ENCODE assay signal across 26 mouse cellular contexts in genomic region chr19:45248691-45249090, GRCm38 (mm10). TPM values are rescaled to one million over a fixed set of nuclear protein-coding genes. Genes with fewer than 3 reads are reported as not detected.
DNase-seq lines count a peak whose midpoint lies in the region; ATAC-seq and TF ChIP-seq lines count a peak whose summit lies in the region.
"Had no signal": no experiment of that assay in that cellular context is flagged by ENCODE, and none has a peak within 500 bp of the region (broad histone marks: within the 10 kb centered on the region; RNA-seq: fewer than 3 reads in every experiment).

No protein-coding gene starts in this region.

- H3K4me1 ChIP-seq in hindbrain, postnatal 0 days (ENCODE audit: insufficient read depth, low read length): no peaks in the 10 kb centered on the region; the same call in 1 of the 2 replicates
- no peaks in the 10 kb centered on the region for H3K4me1 ChIP-seq in hindbrain, embryonic 14.5 days (replicated peaks; ENCODE audit: control insufficient read depth, insufficient read depth, low read length)
- H3K4me1 ChIP-seq in intestine, postnatal 0 days (replicated peaks; ENCODE audit: control insufficient read depth, insufficient read depth, low read length): no peaks in the 10 kb centered on the region
- H3K4me1 ChIP-seq: stomach, embryonic 15.5 days had no signal

- ATAC-seq in hindbrain, postnatal 0 days: 0 out of 2 replicates have a peak, but pooled peaks have one; percentile 35
- ATAC-seq in hindbrain, embryonic 14.5 days (ENCODE audit: low FRiP score): no peak
- no peak for ATAC-seq in intestine, postnatal 0 days
- ATAC-seq: activated CD4-positive, CD25-positive, alpha-beta regulatory T cell, adult 4 months; intestine, embryonic 16.5 days had no signal

- H3K27ac ChIP-seq in hindbrain, postnatal 0 days: no peak overlapping the region
- H3K27ac ChIP-seq in hindbrain, embryonic 14.5 days: no peak overlapping the region
- H3K27ac ChIP-seq in intestine, postnatal 0 days (ENCODE audit: low read depth, low read length): no peak overlapping the region
- H3K27ac ChIP-seq: embryonic facial prominence, embryonic 13.5 days; heart, embryonic 15.5 days; macrophage; midbrain, embryonic 12.5 days; stomach, embryonic 15.5 days had no signal

- 57% methylated on average over 19 of the region's 19 CpGs for WGBS in hindbrain, postnatal 0 days
- WGBS in hindbrain, embryonic 14.5 days: 68% methylated on average over 19 of the region's 19 CpGs
- 77% methylated on average over 19 of the region's 19 CpGs for WGBS in intestine, postnatal 0 days

- H3K27me3 ChIP-seq in hindbrain, postnatal 0 days (ENCODE audit: insufficient read depth, low read length): peaks cover 21% of the 10 kb centered on the region
- H3K27me3 ChIP-seq in hindbrain, embryonic 14.5 days (ENCODE audit: control insufficient read depth, insufficient read depth, low read length): peaks cover 50% of the 10 kb centered on the region
- peaks cover 43% of the 10 kb centered on the region for H3K27me3 ChIP-seq in intestine, postnatal 0 days (replicated peaks; ENCODE audit: control insufficient read depth, insufficient read depth, low read length)

- no peaks in the 10 kb centered on the region for H3K36me3 ChIP-seq in hindbrain, postnatal 0 days (ENCODE audit: insufficient read depth, low read length)
- no peaks in the 10 kb centered on the region for H3K36me3 ChIP-seq in hindbrain, embryonic 14.5 days (replicated peaks; ENCODE audit: control insufficient read depth, insufficient read depth)
- no peaks in the 10 kb centered on the region for H3K36me3 ChIP-seq in intestine, postnatal 0 days (ENCODE audit: control insufficient read depth, insufficient read depth)
- H3K36me3 ChIP-seq: embryonic facial prominence, embryonic 13.5 days; heart, embryonic 15.5 days; midbrain, embryonic 12.5 days; stomach, embryonic 15.5 days had no signal

- no peak overlapping the region for H3K9ac ChIP-seq in hindbrain, postnatal 0 days (replicated peaks; ENCODE audit: low read length)
- H3K9ac ChIP-seq in hindbrain, embryonic 14.5 days: no peak overlapping the region
- no peak overlapping the region for H3K9ac ChIP-seq in intestine, postnatal 0 days (ENCODE audit: low read depth, low read length)
- H3K9ac ChIP-seq: embryonic facial prominence, embryonic 13.5 days; heart, embryonic 15.5 days; lung, embryonic 14.5 days; midbrain, embryonic 12.5 days; stomach, embryonic 15.5 days had no signal

- no peaks in the 10 kb centered on the region for H3K9me3 ChIP-seq in hindbrain, postnatal 0 days (ENCODE audit: low read length)
- no peaks in the 10 kb centered on the region for H3K9me3 ChIP-seq in hindbrain, embryonic 14.5 days (ENCODE audit: control insufficient read depth, low read length)
- no peaks in the 10 kb centered on the region for H3K9me3 ChIP-seq in intestine, postnatal 0 days (ENCODE audit: control insufficient read depth)
- H3K9me3 ChIP-seq: embryonic facial prominence, embryonic 13.5 days; heart, embryonic 15.5 days; midbrain, embryonic 12.5 days; stomach, embryonic 15.5 days had no signal

- DNase-seq in cerebellum, adult 8-10 months: peak; percentile 23
- no peak for DNase-seq in cerebellum, adult 11 months
- DNase-seq in hindbrain, postnatal 0 days (ENCODE audit: low spot score): peak; percentile 52
- DNase-seq in hindbrain, embryonic 14.5 days (ENCODE audit: low spot score): no peak
- DNase-seq in brain, adult 2 months (ENCODE audit: low read depth, low spot score): peak; percentile 71
- peak; percentile 64 for DNase-seq in layer of hippocampus, adult 9-11 months
- DNase-seq in right cerebral cortex, postnatal 36 days (ENCODE audit: low spot score in 2 of 2): no peak
- DNase-seq: adrenal gland, postnatal 25 days; lung, embryonic 14.5 days; right cerebral cortex, adult 18-20 months; thymus, adult 2 months had no signal

- no peak overlapping the region for H3K4me3 ChIP-seq in hindbrain, postnatal 0 days (ENCODE audit: low read length)
- H3K4me3 ChIP-seq in hindbrain, embryonic 14.5 days (replicated peaks; ENCODE audit: low read length): no peak overlapping the region
- no peak overlapping the region for H3K4me3 ChIP-seq in intestine, postnatal 0 days (ENCODE audit: low read depth, low read length)
- H3K4me3 ChIP-seq: embryonic facial prominence, embryonic 13.5 days; heart, embryonic 15.5 days; midbrain, embryonic 12.5 days; stomach, embryonic 15.5 days had no signal

- H3K4me2 ChIP-seq in hindbrain, postnatal 0 days (ENCODE audit: low read depth, low read length): no peak overlapping the region
- H3K4me2 ChIP-seq in hindbrain, embryonic 14.5 days (replicated peaks): no peak overlapping the region
- no peak overlapping the region for H3K4me2 ChIP-seq in intestine, postnatal 0 days (replicated peaks; ENCODE audit: low read depth)
- H3K4me2 ChIP-seq: embryonic facial prominence, embryonic 13.5 days; heart, embryonic 15.5 days; liver, embryonic 11.5 days; lung, embryonic 14.5 days; midbrain, embryonic 12.5 days; stomach, embryonic 15.5 days had no signal

- no peak for TF ChIP-seq CTCF in hindbrain, postnatal 0 days (IDR thresholded peaks at IDR 0.05; ENCODE audit: low read depth)
- TF ChIP-seq CTCF in intestine, postnatal 0 days (IDR thresholded peaks at IDR 0.05; ENCODE audit: low read depth): no peak

RNA-seq across cellular contexts. Expression of gene Lbx1, which starts 13.1 kb away (rescaled TPM):
- 27.0 and 32.2 TPM in 2 replicates for total RNA-seq in hindbrain, postnatal 0 days (2014; rRNA removed)
- 9.2 and 9.6 TPM in 2 replicates for polyA plus RNA-seq in hindbrain, postnatal 0 days (2015; fragmentation: Nextera tagmentation; extraction: Ambion mirVana)
- polyA plus RNA-seq in hindbrain, embryonic 14.5 days (2014; fragmentation: Nextera tagmentation; extraction: Ambion mirVana): 18.5 and 20.4 TPM in 2 replicates
- not detected in 2 replicates for polyA plus RNA-seq in intestine, postnatal 0 days (2015; fragmentation: Nextera tagmentation; extraction: Ambion mirVana)
- total RNA-seq: adrenal gland, postnatal 25 days; granulocyte monocyte progenitor cell, adult 5-6 weeks; hematopoietic stem cell, adult 5-6 weeks; layer of hippocampus, postnatal 36 days; left cerebral cortex, postnatal 36 days had no signal
- polyA plus RNA-seq: activated CD4-positive, CD25-positive, alpha-beta regulatory T cell, adult 4 months; heart, embryonic 15.5 days; intestine, embryonic 16.5 days; kidney, embryonic 16.5 days; lung, embryonic 14.5 days; macrophage; spleen, adult 2 months; stomach, embryonic 15.5 days; thymus, adult 2 months had no signal

Comparison
In these comparisons a context has a peak if more than half of its experiments do, and no peak if none do; other contexts are left out.
1. DNase-seq: peak in cerebellum, adult 8-10 months (single experiment), hindbrain, postnatal 0 days (single experiment), brain, adult 2 months (single experiment) and layer of hippocampus, adult 9-11 months (single experiment); none in cerebellum, adult 11 months (single experiment), hindbrain, embryonic 14.5 days (single experiment) and right cerebral cortex, postnatal 36 days (0 of 2).
2. RNA of gene Lbx1, which starts 13.1 kb away (polyA plus RNA-seq): 18.5 to 20.4 TPM in hindbrain, embryonic 14.5 days and 9.2 to 9.6 TPM in hindbrain, postnatal 0 days; not detected in intestine, postnatal 0 days; every median in the first group is over 10 times any median in the second.